Mouse (Mus musculus): ENCODE data around the gene Pigz.
"Not testable (repeated sequence)": the region's sequence is repeated elsewhere in the genome, so short reads cannot be mapped to it uniquely, and the experiment has no call there.

Pigz gene

GRCm38 (mm10) chr16:31927412-31927811, 6.2 kb upstream of the Pigz start:
- no peak for ATAC-seq (ENCODE audit: insufficient number of reproducible peaks, low FRiP score, low TSS enrichment)

GRCm38 (mm10) chr16:31931330-31931729, 2.3 kb upstream of the Pigz start:
- ATAC-seq (ENCODE audit: insufficient number of reproducible peaks, low FRiP score, low TSS enrichment), result no peak

- ATAC-seq (ENCODE audit: insufficient number of reproducible peaks, low FRiP score, low TSS enrichment), result no peak
These were observed 1.4 kb upstream of the Pigz start for GRCm38 (mm10) chr16:31932255-31932654.

- ATAC-seq (ENCODE audit: insufficient number of reproducible peaks, low FRiP score, low TSS enrichment), result peak; percentile 90
These were observed 582 bp upstream of the Pigz start for GRCm38 (mm10) chr16:31932840-31933697.

- ATAC-seq (ENCODE audit: insufficient number of reproducible peaks, low FRiP score, low TSS enrichment), result no peak
These were observed 929 bp downstream of the Pigz start for GRCm38 (mm10) chr16:31934550-31935010.

- no peak for ATAC-seq (ENCODE audit: insufficient number of reproducible peaks, low FRiP score, low TSS enrichment)
These were observed 1.7 kb downstream of the Pigz start for GRCm38 (mm10) chr16:31935091-31935979.

GRCm38 (mm10) chr16:31936568-31936967, 2.9 kb downstream of the Pigz start:
- no peak for ATAC-seq (ENCODE audit: insufficient number of reproducible peaks, low FRiP score, low TSS enrichment)

- no peak for ATAC-seq (ENCODE audit: insufficient number of reproducible peaks, low FRiP score, low TSS enrichment)
These were observed 5.2 kb downstream of the Pigz start for GRCm38 (mm10) chr16:31938856-31939255.

GRCm38 (mm10) chr16:31940586-31940985, 6.9 kb downstream of the Pigz start:
- ATAC-seq (ENCODE audit: insufficient number of reproducible peaks, low FRiP score, low TSS enrichment), result no peak

GRCm38 (mm10) chr16:31943980-31944379, 10.3 kb downstream of the Pigz start:
- ATAC-seq (ENCODE audit: insufficient number of reproducible peaks, low FRiP score, low TSS enrichment), result peak; percentile 50; the same call in 1 of the 2 replicates

GRCm38 (mm10) chr16:31944698-31945255, 11.1 kb downstream of the Pigz start:
- no peak for ATAC-seq (ENCODE audit: insufficient number of reproducible peaks, low FRiP score, low TSS enrichment)

GRCm38 (mm10) chr16:31945372-31945771, 11.7 kb downstream of the Pigz start:
- no peak for ATAC-seq (ENCODE audit: insufficient number of reproducible peaks, low FRiP score, low TSS enrichment)

GRCm38 (mm10) chr16:31945986-31946385, 12.3 kb downstream of the Pigz start:
- ATAC-seq (ENCODE audit: insufficient number of reproducible peaks, low FRiP score, low TSS enrichment), result not testable (repeated sequence)

GRCm38 (mm10) chr16:31947333-31947732, 13.7 kb downstream of the Pigz start:
- no peak for ATAC-seq (ENCODE audit: insufficient number of reproducible peaks, low FRiP score, low TSS enrichment)

- peak; percentile 26 for ATAC-seq (ENCODE audit: insufficient number of reproducible peaks, low FRiP score, low TSS enrichment)
These were observed 14.3 kb downstream of the Pigz start for GRCm38 (mm10) chr16:31947901-31948316.

GRCm38 (mm10) chr16:31948345-31948774, 14.7 kb downstream of the Pigz start, which contains the start of the genes 0610012G03Rik and Ncbp2:
Gene 0610012G03Rik, minus strand, starts transcription at chr16:31948494.
Gene Ncbp2, plus strand, starts transcription at chr16:31948513.
- peak; percentile 77 for ATAC-seq (ENCODE audit: insufficient number of reproducible peaks, low FRiP score, low TSS enrichment)

- no peak; the same call in 1 of the 2 replicates for ATAC-seq (ENCODE audit: insufficient number of reproducible peaks, low FRiP score, low TSS enrichment)
These were observed 29.6 kb downstream of the Pigz start for GRCm38 (mm10) chr16:31963224-31963623.

- no peak for ATAC-seq (ENCODE audit: insufficient number of reproducible peaks, low FRiP score, low TSS enrichment)
These were observed 41.6 kb downstream of the Pigz start for GRCm38 (mm10) chr16:31975258-31975657.

- no peak for ATAC-seq (ENCODE audit: insufficient number of reproducible peaks, low FRiP score, low TSS enrichment)
These were observed 45.9 kb downstream of the Pigz start for GRCm38 (mm10) chr16:31979501-31979900.

GRCm38 (mm10) chr16:31980946-31981345, 47.3 kb downstream of the Pigz start:
- ATAC-seq (ENCODE audit: insufficient number of reproducible peaks, low FRiP score, low TSS enrichment), result no peak

All from cerebellum, adult (tissue).